9 mouse cellular contexts compared by ENCODE assay signal in genomic region chr5:137529221-137529995, GRCm38 (mm10). TPM values are rescaled to one million over a fixed set of nuclear protein-coding genes. Genes with fewer than 3 reads are reported as not detected.
DNase-seq lines count a peak whose midpoint lies in the region; ATAC-seq lines count a peak whose summit lies in the region.
"Had no signal": no experiment of that assay in that cellular context is flagged by ENCODE, and none has a peak within 500 bp of the region (broad histone marks: within the 10 kb centered on the region; RNA-seq: fewer than 3 reads in every experiment).

No protein-coding gene starts in this region.

- no peak overlapping the region for H3K4me2 ChIP-seq in intestine, embryonic 14.5 days (ENCODE audit: low read length)
- no peak overlapping the region for H3K4me2 ChIP-seq in intestine, embryonic 16.5 days (ENCODE audit: low read depth, low read length)

- no peak overlapping the region for H3K4me3 ChIP-seq in intestine, embryonic 14.5 days (ENCODE audit: low read depth, low read length)
- H3K4me3 ChIP-seq in intestine, embryonic 16.5 days (ENCODE audit: low read length), result no peak overlapping the region
- peak overlapping the region; percentile 89 for H3K4me3 ChIP-seq in embryonic facial prominence, embryonic 10.5 days
- peak overlapping the region; percentile 82 for H3K4me3 ChIP-seq in hindbrain, embryonic 10.5 days
- H3K4me3 ChIP-seq in midbrain, embryonic 10.5 days, result peak overlapping the region; percentile 95

- no peaks in the 10 kb centered on the region for H3K9me3 ChIP-seq in intestine, embryonic 14.5 days (ENCODE audit: control insufficient read depth, low read length)
- no peaks in the 10 kb centered on the region for H3K9me3 ChIP-seq in intestine, embryonic 16.5 days (ENCODE audit: control insufficient read depth, low read length)
- no peaks in the 10 kb centered on the region for H3K9me3 ChIP-seq in embryonic facial prominence, embryonic 10.5 days
- no peaks in the 10 kb centered on the region for H3K9me3 ChIP-seq in hindbrain, embryonic 10.5 days
- H3K9me3 ChIP-seq in midbrain, embryonic 10.5 days (replicated peaks), result no peaks in the 10 kb centered on the region

- 76% methylated on average over 15 of the region's 15 CpGs for WGBS in intestine, embryonic 14.5 days
- whole genome bisulfite sequencing in intestine, embryonic 16.5 days, result 71% methylated on average over 15 of the region's 15 CpGs
- WGBS in embryonic facial prominence, embryonic 10.5 days, result 76% methylated on average over 15 of the region's 15 CpGs
- WGBS in hindbrain, embryonic 10.5 days, result 73% methylated on average over 15 of the region's 15 CpGs
- 71% methylated on average over 15 of the region's 15 CpGs for WGBS in midbrain, embryonic 10.5 days

- peaks cover 9% of the 10 kb centered on the region; the same call in 1 of the 2 replicates for H3K4me1 ChIP-seq in intestine, embryonic 14.5 days (replicated peaks; ENCODE audit: control insufficient read depth, insufficient read depth, low read length)
- peaks cover 18% of the 10 kb centered on the region for H3K4me1 ChIP-seq in intestine, embryonic 16.5 days (ENCODE audit: control insufficient read depth, insufficient read depth, low read length)
- H3K4me1 ChIP-seq in embryonic facial prominence, embryonic 10.5 days, result peaks cover 67% of the 10 kb centered on the region
- H3K4me1 ChIP-seq in hindbrain, embryonic 10.5 days (replicated peaks), result peaks cover 74% of the 10 kb centered on the region
- peaks cover 74% of the 10 kb centered on the region for H3K4me1 ChIP-seq in midbrain, embryonic 10.5 days

- peak overlapping the region; percentile 88; the same call in 1 of the 2 replicates for H3K27ac ChIP-seq in intestine, embryonic 14.5 days (ENCODE audit: low read depth)
- H3K27ac ChIP-seq in intestine, embryonic 16.5 days (ENCODE audit: low read length), result no peak overlapping the region
- H3K27ac ChIP-seq in embryonic facial prominence, embryonic 10.5 days (replicated peaks), result no peak overlapping the region
- H3K27ac ChIP-seq in hindbrain, embryonic 10.5 days, result peak overlapping the region; percentile 95
- H3K27ac ChIP-seq in midbrain, embryonic 10.5 days (replicated peaks), result peak overlapping the region; percentile 99

- H3K27me3 ChIP-seq in intestine, embryonic 14.5 days (replicated peaks; ENCODE audit: control insufficient read depth, insufficient read depth, low read length), result no peaks in the 10 kb centered on the region
- no peaks in the 10 kb centered on the region for H3K27me3 ChIP-seq in intestine, embryonic 16.5 days (replicated peaks; ENCODE audit: control insufficient read depth, insufficient read depth, low read length)
- no peaks in the 10 kb centered on the region for H3K27me3 ChIP-seq in embryonic facial prominence, embryonic 10.5 days (replicated peaks; ENCODE audit: low read depth, poor library complexity, severe bottlenecking)
- H3K27me3 ChIP-seq in hindbrain, embryonic 10.5 days (ENCODE audit: insufficient read depth, poor library complexity, severe bottlenecking), result no peaks in the 10 kb centered on the region
- H3K27me3 ChIP-seq in midbrain, embryonic 10.5 days (ENCODE audit: low read depth, poor library complexity, severe bottlenecking), result no peaks in the 10 kb centered on the region

- DNase-seq in intestine, embryonic 14.5 days (ENCODE audit: low spot score), result no peak
- DNase-seq in embryonic facial prominence, embryonic 10.5 days (ENCODE audit: low spot score), result no peak
- no peak for DNase-seq in hindbrain, embryonic 10.5 days (ENCODE audit: low spot score)
- peak; percentile 19 for DNase-seq in midbrain, embryonic 10.5 days (ENCODE audit: low spot score)
- no peak for DNase-seq in thymus, postnatal 0 days (ENCODE audit: low spot score)
- DNase-seq in urinary bladder, postnatal 10 days (ENCODE audit: low spot score), result no peak
- no peak for DNase-seq in frontal cortex, postnatal 25 days (ENCODE audit: low spot score in 2 of 2)

- no peak for ATAC-seq in intestine, embryonic 14.5 days (replicated peaks; ENCODE audit: low FRiP score, low TSS enrichment, low read depth)
- ATAC-seq in intestine, embryonic 16.5 days, result no peak

- H3K9ac ChIP-seq in intestine, embryonic 14.5 days (ENCODE audit: low read length), result no peak overlapping the region
- H3K9ac ChIP-seq in intestine, embryonic 16.5 days (ENCODE audit: low read depth, low read length), result no peak overlapping the region

- peaks cover 57% of the 10 kb centered on the region for H3K36me3 ChIP-seq in intestine, embryonic 14.5 days (ENCODE audit: control insufficient read depth, insufficient read depth, low read length)
- peaks cover 37% of the 10 kb centered on the region for H3K36me3 ChIP-seq in intestine, embryonic 16.5 days (ENCODE audit: control insufficient read depth, insufficient read depth, low read length)
- H3K36me3 ChIP-seq in embryonic facial prominence, embryonic 10.5 days (replicated peaks), result peaks cover 62% of the 10 kb centered on the region
- peaks cover 61% of the 10 kb centered on the region for H3K36me3 ChIP-seq in hindbrain, embryonic 10.5 days
- peaks cover 62% of the 10 kb centered on the region for H3K36me3 ChIP-seq in midbrain, embryonic 10.5 days

RNA-seq across cellular contexts. Expression of gene Epo, which starts 3.6 kb away (rescaled TPM):
- polyA plus RNA-seq in intestine, embryonic 14.5 days (2014; fragmentation: Nextera tagmentation; extraction: Ambion mirVana), result 0.71 and 0.80 TPM in 2 replicates
- polyA plus RNA-seq in intestine, embryonic 16.5 days (2015; fragmentation: Nextera tagmentation; extraction: Ambion mirVana), result 0.20 and 0.40 TPM in 2 replicates
- 2.1 and 2.3 TPM in 2 replicates for polyA plus RNA-seq in embryonic facial prominence, embryonic 10.5 days (2016; fragmentation: Nextera tagmentation; extraction: Ambion mirVana)
- polyA plus RNA-seq in hindbrain, embryonic 10.5 days (2016; fragmentation: Nextera tagmentation; extraction: Ambion mirVana), result 1.3 and 4.5 TPM in 2 replicates
- polyA plus RNA-seq in midbrain, embryonic 10.5 days (2016; fragmentation: Nextera tagmentation; extraction: Ambion mirVana), result 2.6 and 5.5 TPM in 2 replicates
- polyA plus RNA-seq in thymus, postnatal 0 days (2015; fragmentation: Nextera tagmentation; extraction: Ambion mirVana), result not detected in 2 replicates
- polyA plus RNA-seq: heart, embryonic 16.5 days had no signal

RNA-seq across cellular contexts. Expression of gene Gnb2, which starts 3.9 kb away (rescaled TPM):
- 390 and 430 TPM in 2 replicates for polyA plus RNA-seq in intestine, embryonic 14.5 days (2014; fragmentation: Nextera tagmentation; extraction: Ambion mirVana)
- polyA plus RNA-seq in intestine, embryonic 16.5 days (2015; fragmentation: Nextera tagmentation; extraction: Ambion mirVana), result 354 and 363 TPM in 2 replicates
- polyA plus RNA-seq in embryonic facial prominence, embryonic 10.5 days (2016; fragmentation: Nextera tagmentation; extraction: Ambion mirVana), result 276 and 281 TPM in 2 replicates
- 387 and 460 TPM in 2 replicates for polyA plus RNA-seq in hindbrain, embryonic 10.5 days (2016; fragmentation: Nextera tagmentation; extraction: Ambion mirVana)
- 400 and 414 TPM in 2 replicates for polyA plus RNA-seq in midbrain, embryonic 10.5 days (2016; fragmentation: Nextera tagmentation; extraction: Ambion mirVana)
- 425 and 451 TPM in 2 replicates for polyA plus RNA-seq in thymus, postnatal 0 days (2015; fragmentation: Nextera tagmentation; extraction: Ambion mirVana)

RNA-seq across cellular contexts. Expression of gene Gigyf1, which starts 11.1 kb away (rescaled TPM):
- 12.1 and 13.5 TPM in 2 replicates for polyA plus RNA-seq in intestine, embryonic 14.5 days (2014; fragmentation: Nextera tagmentation; extraction: Ambion mirVana)
- 7.4 and 7.8 TPM in 2 replicates for polyA plus RNA-seq in intestine, embryonic 16.5 days (2015; fragmentation: Nextera tagmentation; extraction: Ambion mirVana)
- polyA plus RNA-seq in embryonic facial prominence, embryonic 10.5 days (2016; fragmentation: Nextera tagmentation; extraction: Ambion mirVana), result 15.2 and 15.3 TPM in 2 replicates
- 14.7 and 14.9 TPM in 2 replicates for polyA plus RNA-seq in hindbrain, embryonic 10.5 days (2016; fragmentation: Nextera tagmentation; extraction: Ambion mirVana)
- 15.1 and 16.4 TPM in 2 replicates for polyA plus RNA-seq in midbrain, embryonic 10.5 days (2016; fragmentation: Nextera tagmentation; extraction: Ambion mirVana)
- polyA plus RNA-seq in thymus, postnatal 0 days (2015; fragmentation: Nextera tagmentation; extraction: Ambion mirVana), result 10.5 and 15.9 TPM in 2 replicates

RNA-seq across cellular contexts. Expression of gene Actl6b, which starts 23.9 kb away (rescaled TPM):
- polyA plus RNA-seq in intestine, embryonic 14.5 days (2014; fragmentation: Nextera tagmentation; extraction: Ambion mirVana), result 3.5 and 6.7 TPM in 2 replicates
- 4.4 TPM in 2 replicates for polyA plus RNA-seq in intestine, embryonic 16.5 days (2015; fragmentation: Nextera tagmentation; extraction: Ambion mirVana)
- 4.5 and 5.4 TPM in 2 replicates for polyA plus RNA-seq in embryonic facial prominence, embryonic 10.5 days (2016; fragmentation: Nextera tagmentation; extraction: Ambion mirVana)
- polyA plus RNA-seq in hindbrain, embryonic 10.5 days (2016; fragmentation: Nextera tagmentation; extraction: Ambion mirVana), result 10.3 and 47.6 TPM in 2 replicates
- polyA plus RNA-seq in midbrain, embryonic 10.5 days (2016; fragmentation: Nextera tagmentation; extraction: Ambion mirVana), result 9.4 and 27.5 TPM in 2 replicates
- 0.14 TPM in 1 of 2 replicates, not detected in the other for polyA plus RNA-seq in thymus, postnatal 0 days (2015; fragmentation: Nextera tagmentation; extraction: Ambion mirVana)

RNA-seq across cellular contexts. Expression of gene Pop7, which starts 27.1 kb away (rescaled TPM):
- 58.8 and 65.1 TPM in 2 replicates for polyA plus RNA-seq in intestine, embryonic 14.5 days (2014; fragmentation: Nextera tagmentation; extraction: Ambion mirVana)
- polyA plus RNA-seq in intestine, embryonic 16.5 days (2015; fragmentation: Nextera tagmentation; extraction: Ambion mirVana), result 58.6 and 62.1 TPM in 2 replicates
- 55.3 and 59.9 TPM in 2 replicates for polyA plus RNA-seq in embryonic facial prominence, embryonic 10.5 days (2016; fragmentation: Nextera tagmentation; extraction: Ambion mirVana)
- 56.1 and 70.9 TPM in 2 replicates for polyA plus RNA-seq in hindbrain, embryonic 10.5 days (2016; fragmentation: Nextera tagmentation; extraction: Ambion mirVana)
- 54.1 and 55.3 TPM in 2 replicates for polyA plus RNA-seq in midbrain, embryonic 10.5 days (2016; fragmentation: Nextera tagmentation; extraction: Ambion mirVana)
- 84.6 and 90.0 TPM in 2 replicates for polyA plus RNA-seq in thymus, postnatal 0 days (2015; fragmentation: Nextera tagmentation; extraction: Ambion mirVana)

Comparison
In these comparisons a context has a peak if more than half of its experiments do, and no peak if none do; other contexts are left out.
1. H3K27ac ChIP-seq: peak in intestine, embryonic 14.5 days (single experiment), hindbrain, embryonic 10.5 days (single experiment) and midbrain, embryonic 10.5 days (single experiment); none in intestine, embryonic 16.5 days (single experiment) and embryonic facial prominence, embryonic 10.5 days (single experiment).
2. H3K4me3 ChIP-seq: peak in embryonic facial prominence, embryonic 10.5 days (single experiment), hindbrain, embryonic 10.5 days (single experiment) and midbrain, embryonic 10.5 days (single experiment); none in intestine, embryonic 14.5 days (single experiment) and intestine, embryonic 16.5 days (single experiment).